Mouse (Mus musculus) lung, postnatal 0 days (tissue): Measurements from ENCODE around the gene Iqcj.

Source experiments
- CTCF ChIP-seq: IDR thresholded peaks from 2 replicates; pipeline ENCODE4 v1.5.1; 2016; ENCODE audit warnings: antibody characterized with exemption, mild to moderate bottlenecking
- EP300 ChIP-seq: IDR thresholded peaks from 2 replicates; pipeline ENCODE4 v1.6.1; 2016; ENCODE audit warnings: antibody characterized with exemption, mild to moderate bottlenecking, control low read depth

- TF ChIP-seq CTCF (no peak), EP300 (no peak)
Measured at GRCm38 (mm10) chr3:67923095-67923494, 31.1 kb downstream of the Iqcj start.
